Mouse (Mus musculus) pancreas, adult 10 weeks (tissue): ENCODE measurements around the gene Mypop. TPM values are rescaled to one million over a fixed set of nuclear protein-coding genes. Genes with fewer than 3 reads are reported as not detected.

Experiments used
- polyA plus RNA-seq: library from polyadenylated mRNA; stranded (reverse); fragments of 350-450 nt; fragmentation: Illumina TruSeq; extraction: RNeasy Lipid Tissue Mini Kit (QIAGEN cat#74804); gene quantifications from one replicate; pipeline ENCODE4 v1.2.3, GENCODE M21; 2015; ENCODE audit warnings: low read depth, low replicate concordance; ENCODE audit not compliant: insufficient read depth

Mypop gene
- 2.5 TPM for polyA plus RNA-seq

DNA sequence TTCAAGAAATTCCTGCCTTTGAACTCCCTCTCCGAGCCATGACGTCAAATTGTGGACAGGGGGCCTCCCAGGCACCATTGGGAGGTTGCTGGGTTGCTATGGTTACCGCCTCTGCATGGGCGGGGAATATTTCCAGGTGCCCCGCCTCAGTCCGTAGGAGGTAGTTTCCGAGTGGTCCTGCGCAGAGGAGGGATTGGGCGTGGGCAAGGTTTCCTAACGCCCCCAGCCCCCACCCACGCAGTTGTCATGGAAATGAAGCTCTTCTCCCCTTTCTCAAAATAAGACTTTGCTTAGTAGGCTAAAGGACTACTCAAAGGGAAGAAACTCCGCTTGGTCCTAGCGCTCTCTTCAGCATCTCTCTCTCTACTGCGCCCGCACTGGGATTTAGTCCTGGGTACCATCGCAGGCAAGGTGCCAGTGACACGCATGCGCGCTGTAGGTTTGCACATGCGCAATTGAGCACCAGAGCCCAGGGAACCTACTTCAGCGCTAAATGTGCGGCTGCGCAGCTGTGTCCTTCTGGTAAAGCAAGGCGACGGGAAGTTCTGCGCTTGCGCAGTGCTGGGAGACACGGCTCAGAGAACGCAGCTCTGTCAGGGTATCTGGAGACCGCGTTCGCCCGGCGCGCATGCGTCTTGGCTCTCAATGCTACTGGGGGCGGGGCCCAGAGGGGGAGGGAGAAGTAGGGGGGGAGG, at the start of gene Mypop:
Gene Mypop (plus strand): TSS at position 645 of the 695 bp plus-strand sequence.

DNA sequence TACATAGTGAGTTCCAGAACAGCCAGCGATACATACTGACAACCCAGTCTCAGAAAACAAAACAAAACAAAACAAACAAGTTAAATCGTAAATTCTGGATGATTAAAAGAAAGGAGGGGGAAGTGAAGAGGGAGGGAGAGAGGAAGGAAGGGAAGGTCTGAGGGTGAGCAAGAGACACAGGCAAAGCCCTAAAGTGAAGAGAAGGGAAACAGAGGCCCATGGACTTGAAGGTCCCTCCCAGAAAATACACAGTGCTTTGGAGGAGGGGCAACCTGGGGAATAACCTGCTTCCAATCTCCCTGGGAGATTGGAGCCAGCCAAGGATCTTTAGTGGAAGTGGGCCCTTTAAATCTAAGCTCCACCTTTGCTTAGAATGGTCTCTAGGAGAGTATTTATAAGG, 3.9 kb upstream of the Mypop start, which contains the start of gene Nanos2:
Gene Nanos2 (plus strand): TSS at position 301 of the 400 bp plus-strand sequence.

DNA sequence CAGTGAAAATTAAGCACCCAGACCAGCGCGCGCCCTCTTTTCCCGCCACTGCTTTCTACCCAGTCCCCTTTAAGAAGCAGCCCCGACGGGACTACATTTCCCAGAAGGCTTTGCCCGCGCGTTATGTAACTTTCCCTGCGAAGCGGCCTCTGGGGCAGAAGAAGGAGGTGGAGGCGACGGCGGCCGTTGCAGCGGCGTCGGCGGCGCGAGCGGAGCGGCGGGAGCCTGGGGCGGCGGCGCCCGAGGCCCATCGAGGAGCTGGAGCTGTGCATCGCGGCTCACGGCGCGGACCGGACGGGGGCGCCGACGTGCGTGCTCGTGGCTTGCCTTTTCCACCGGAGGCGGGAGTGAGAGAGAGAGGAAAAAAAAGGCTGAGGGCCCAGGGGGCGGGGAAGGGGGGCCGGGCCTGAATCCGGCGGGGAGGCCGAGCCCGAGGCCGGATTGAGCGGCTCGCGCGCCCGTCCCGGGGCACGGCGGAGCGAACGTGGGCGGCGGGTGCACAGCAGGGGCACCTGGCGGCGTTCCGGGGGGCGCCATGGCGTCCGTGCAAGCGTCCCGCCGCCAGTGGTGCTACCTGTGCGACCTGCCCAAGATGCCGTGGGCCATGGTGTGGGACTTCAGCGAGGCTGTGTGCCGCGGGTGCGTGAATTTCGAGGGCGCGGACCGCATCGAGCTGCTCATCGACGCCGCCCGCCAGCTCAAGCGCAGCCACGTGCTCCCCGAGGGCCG, 13.0 kb downstream of the Mypop start, which contains the start of gene Irf2bp1:
Gene Irf2bp1 (plus strand): TSS at position 143 of the 729 bp plus-strand sequence.

DNA sequence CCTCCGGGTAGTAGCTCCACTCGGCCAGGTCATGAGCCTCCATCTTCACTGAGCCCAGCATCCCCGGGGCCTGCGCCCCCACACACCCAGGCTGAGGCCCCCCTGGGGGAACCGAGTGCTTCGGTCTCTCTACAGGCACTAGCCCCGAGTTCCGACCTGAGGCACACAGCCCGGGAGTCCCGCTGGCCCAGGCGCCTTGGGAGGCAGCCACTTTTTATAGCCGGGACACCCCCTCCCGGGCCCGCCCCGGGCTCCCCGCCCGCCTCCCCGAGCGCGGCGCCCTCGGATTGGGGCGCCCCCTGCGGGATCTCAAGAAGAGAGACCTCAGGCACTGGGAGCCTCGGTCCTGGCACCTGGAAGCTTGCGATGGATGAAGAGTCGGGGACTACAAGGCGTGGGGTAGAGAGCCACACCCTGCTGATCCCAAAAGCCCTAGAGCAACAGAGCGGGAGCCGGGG, 32.3 kb downstream of the Mypop start, which contains the start of gene Foxa3:
Gene Foxa3 (minus strand): TSS at position 182 of the 458 bp plus-strand sequence.

DNA sequence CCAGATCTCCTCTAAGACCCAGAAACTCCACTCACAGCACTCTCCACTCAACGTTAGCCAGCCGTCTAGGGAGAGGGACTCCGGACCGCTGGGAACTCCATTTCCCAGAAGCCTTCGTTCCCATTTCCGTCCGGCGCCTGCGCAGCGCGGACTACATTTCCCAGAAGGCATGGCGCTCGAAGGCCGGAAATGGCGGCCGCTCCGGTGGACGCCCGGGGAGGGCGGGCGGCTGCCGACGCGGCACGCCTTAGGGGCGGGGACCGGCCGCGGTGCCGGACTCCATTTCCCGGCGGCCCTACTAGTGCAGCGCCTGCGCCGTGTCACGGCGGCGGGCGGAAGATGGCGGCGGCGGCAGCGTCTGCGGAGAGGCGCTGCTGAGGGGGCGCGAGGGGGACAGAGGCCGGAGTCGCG, 33.1 kb downstream of the Mypop start, which contains the start of gene Sympk:
Gene Sympk (plus strand): TSS at position 282 of the 411 bp plus-strand sequence.

Other genes starting within 250 kb of the Mypop start
- not detected for gene Psg19, start 192.7 kb upstream of the Mypop start, polyA plus RNA-seq
- gene Psg17, start 169.6 kb upstream of the Mypop start, polyA plus RNA-seq: not detected
- gene Mill2, start 151.3 kb upstream of the Mypop start, polyA plus RNA-seq: 4.3 TPM
- gene Pglyrp1, start 119.9 kb upstream of the Mypop start, polyA plus RNA-seq: not detected
- gene Ccdc61, start 80.8 kb upstream of the Mypop start, polyA plus RNA-seq: 4.1 TPM
- 2.3 TPM for gene Nova2, start 65.4 kb upstream of the Mypop start, polyA plus RNA-seq
- gene Nanos2, start 3.8 kb upstream of the Mypop start, polyA plus RNA-seq: not detected
- gene Irf2bp1, start 12.8 kb downstream of the Mypop start, polyA plus RNA-seq: 5.9 TPM
- gene Foxa3, start 32.3 kb downstream of the Mypop start, polyA plus RNA-seq: 5.9 TPM
- gene Sympk, start 33.1 kb downstream of the Mypop start, polyA plus RNA-seq: 20.0 TPM
- gene Rsph6a, start 63.4 kb downstream of the Mypop start, polyA plus RNA-seq: not detected
- 10.7 TPM for gene Dmwd, start 85.0 kb downstream of the Mypop start, polyA plus RNA-seq
- gene Dmpk, start 92.6 kb downstream of the Mypop start, polyA plus RNA-seq: 15.3 TPM
- gene Six5, start 103.3 kb downstream of the Mypop start, polyA plus RNA-seq: 8.4 TPM
- gene Gm4969, start 127.1 kb downstream of the Mypop start, polyA plus RNA-seq: not detected
- gene Fbxo46, start 128.6 kb downstream of the Mypop start, polyA plus RNA-seq: 1.5 TPM
- gene Qpctl, start 158.0 kb downstream of the Mypop start, polyA plus RNA-seq: 5.5 TPM
- 17.7 TPM for gene Snrpd2, start 158.5 kb downstream of the Mypop start, polyA plus RNA-seq
- gene Gipr, start 174.9 kb downstream of the Mypop start, polyA plus RNA-seq: 6.9 TPM
- gene Eml2, start 185.2 kb downstream of the Mypop start, polyA plus RNA-seq: 6.4 TPM
- 3.5 TPM for gene Gpr4, start 221.3 kb downstream of the Mypop start, polyA plus RNA-seq
- gene Opa3, start 237.1 kb downstream of the Mypop start, polyA plus RNA-seq: 3.2 TPM